8 mouse cellular contexts compared by ENCODE assay signal in genomic region chr16:33683206-33684161, GRCm38 (mm10). TPM values are rescaled to one million over a fixed set of nuclear protein-coding genes. Genes with fewer than 3 reads are reported as not detected.
DNase-seq lines count a peak whose midpoint lies in the region; ATAC-seq and TF ChIP-seq lines count a peak whose summit lies in the region.

No protein-coding gene starts in this region.

- H3K27ac ChIP-seq in CH12.LX (ENCODE audit: insufficient read depth, low read depth) = peak overlapping the region; percentile 92
- peak overlapping the region; percentile 99 for H3K27ac ChIP-seq in forebrain, embryonic 10.5 days
- peak overlapping the region; percentile 83 for H3K27ac ChIP-seq in intestine, embryonic 15.5 days
- no peak overlapping the region for H3K27ac ChIP-seq in olfactory bulb, adult 2 months (ENCODE audit: insufficient read depth, low read depth, low read length)

- H3K27me3 ChIP-seq in CH12.LX (replicated peaks) = no peaks in the 10 kb centered on the region
- no peaks in the 10 kb centered on the region; the same call in 1 of the 2 replicates for H3K27me3 ChIP-seq in forebrain, embryonic 10.5 days (ENCODE audit: poor library complexity, severe bottlenecking)
- no peaks in the 10 kb centered on the region for H3K27me3 ChIP-seq in intestine, embryonic 15.5 days (replicated peaks)

- H3K79me2 ChIP-seq in CH12.LX (replicated peaks; ENCODE audit: control insufficient read depth, extremely low read depth, insufficient read depth, poor library complexity, severe bottlenecking) = peaks cover 41% of the 10 kb centered on the region

- H3K9me3 ChIP-seq in CH12.LX (replicated peaks; ENCODE audit: low read length) = peaks cover 6% of the 10 kb centered on the region
- no peaks in the 10 kb centered on the region for H3K9me3 ChIP-seq in forebrain, embryonic 10.5 days
- H3K9me3 ChIP-seq in intestine, embryonic 15.5 days = no peaks in the 10 kb centered on the region

- ATAC-seq in intestine, embryonic 15.5 days = peak; percentile 26; the same call in 1 of the 2 replicates

- peak overlapping the region; percentile 44 to 96 (median 83) for H3K4me3 ChIP-seq in CH12.LX (replicated peaks in 1 of 3; ENCODE audit: low read depth in 2 of 3, low read length in 2 of 3, poor library complexity in 1 of 3)
- H3K4me3 ChIP-seq in forebrain, embryonic 10.5 days = peak overlapping the region; percentile 94
- peak overlapping the region; percentile 87 for H3K4me3 ChIP-seq in intestine, embryonic 15.5 days (replicated peaks)
- 0 out of 2 replicates have a peak overlapping the region, but pooled peaks have one; percentile 91 for H3K4me3 ChIP-seq in olfactory bulb, adult 2 months (ENCODE audit: insufficient read depth, low read depth, low read length)

- WGBS in forebrain, embryonic 10.5 days = 64% methylated on average over 13 of the region's 13 CpGs
- 67% methylated on average over 13 of the region's 13 CpGs for WGBS in intestine, embryonic 15.5 days
- 80% methylated on average over 13 of the region's 13 CpGs for WGBS in olfactory bulb, adult 2 months

- DNase-seq in heart, adult 18-20 months = peak; percentile 62 to 73
- no peak for DNase-seq in heart, postnatal 4 days
- DNase-seq in CH12.LX (ENCODE audit: extremely low read depth) = peak; percentile 90
- no peak for DNase-seq in forebrain, embryonic 10.5 days (ENCODE audit: extremely low spot score, low spot score)
- DNase-seq in cerebellum, adult 8-10 months = no peak
- DNase-seq in left cerebral cortex, postnatal 10 days (ENCODE audit: extremely low spot score in 1 of 2, low spot score in 2 of 2) = no peak

- peaks cover 18 to 50% of the 10 kb centered on the region in 2 experiments for H3K4me1 ChIP-seq in CH12.LX (ENCODE audit: control insufficient read depth in 1 of 2, insufficient read depth in 2 of 2)
- H3K4me1 ChIP-seq in forebrain, embryonic 10.5 days = peaks cover 70% of the 10 kb centered on the region
- H3K4me1 ChIP-seq in intestine, embryonic 15.5 days (replicated peaks) = peaks cover 18% of the 10 kb centered on the region
- peaks cover 2% of the 10 kb centered on the region; the same call in 1 of the 2 replicates for H3K4me1 ChIP-seq in olfactory bulb, adult 2 months (ENCODE audit: control insufficient read depth, insufficient read depth, low read length)

- in situ Hi-C loops in CH12.LX (cut with MboI; ENCODE audit: low pct_ligation_motif_present, low pct_unique_long_range_greater_than_20kb, low sequenced_read_pairs) = loop anchor here (5.0 kb wide), 1 partner anchor 54 kb away; no protein-coding TSS in a partner anchor

- peaks cover 7 to 18% of the 10 kb centered on the region in 2 experiments for H3K36me3 ChIP-seq in CH12.LX (replicated peaks in 1 of 2; ENCODE audit: control insufficient read depth in 1 of 2, insufficient read depth in 1 of 2, low read length in 1 of 2)
- peaks cover 10% of the 10 kb centered on the region for H3K36me3 ChIP-seq in forebrain, embryonic 10.5 days (replicated peaks)
- no peaks in the 10 kb centered on the region for H3K36me3 ChIP-seq in intestine, embryonic 15.5 days

- no peak for TF ChIP-seq EP300 in CH12.LX (IDR thresholded peaks at IDR 0.05; ENCODE audit: low read length)

- H3K4me2 ChIP-seq in CH12.LX (ENCODE audit: insufficient read depth, low read depth, poor library complexity, severe bottlenecking) = peak overlapping the region; percentile 87
- peak overlapping the region; percentile 91 for H3K4me2 ChIP-seq in intestine, embryonic 15.5 days (replicated peaks)

- intact Hi-C loops in left cerebral cortex, postnatal 10 days (cut with DNase I) = no loop called here

- no peak for TF ChIP-seq RAD21 in CH12.LX (IDR thresholded peaks at IDR 0.05; ENCODE audit: low read depth, low read length)

- TF ChIP-seq POLR2A in CH12.LX (IDR thresholded peaks at IDR 0.05; ENCODE audit: low read depth, low read length) = no peak
- TF ChIP-seq POLR2A in olfactory bulb, adult 2 months (IDR thresholded peaks at IDR 0.05; ENCODE audit: insufficient read depth, low read depth, low read length) = no peak

- TF ChIP-seq CTCF in CH12.LX (conservative IDR thresholded peaks at IDR 0.05 in 1 of 2, IDR thresholded peaks at IDR 0.05 in 1 of 2; ENCODE audit: low read depth in 2 of 2, low read length in 2 of 2) = no peak
- TF ChIP-seq CTCF in olfactory bulb, adult 2 months (IDR thresholded peaks at IDR 0.05; ENCODE audit: insufficient read depth, low read depth, low read length) = no peak

- peak overlapping the region; percentile 96 for H3K9ac ChIP-seq in CH12.LX (ENCODE audit: insufficient read depth, low read depth)
- H3K9ac ChIP-seq in intestine, embryonic 15.5 days = peak overlapping the region; percentile 95; the same call in 1 of the 2 replicates

- dilution Hi-C loops in CH12.LX (cut with MboI; ENCODE audit: extremely low pct_ligation_motif_present, extremely low pct_unique_long_range_greater_than_20kb, low sequenced_read_pairs) = no loop called here

TF ChIP-seq in CH12.LX, 34 proteins besides CTCF, POLR2A, EP300 and RAD21:
- TF ChIP-seq HCFC1 (IDR thresholded peaks at IDR 0.05; ENCODE audit: low read depth, low read length) (no peak), MAFK (IDR thresholded peaks at IDR 0.05; ENCODE audit: insufficient replicate concordance, low read length) (peak; percentile 78), E2F4 (IDR thresholded peaks at IDR 0.05; ENCODE audit: insufficient replicate concordance, low read depth, low read length) (no peak), ZMIZ1 (IDR thresholded peaks at IDR 0.05; ENCODE audit: low read depth, low read length) (no peak), IRF4 (IDR thresholded peaks at IDR 0.05; ENCODE audit: low read depth, low read length) (peak; percentile 6; the same call in 1 of the 2 replicates), MAX (IDR thresholded peaks at IDR 0.05; ENCODE audit: low read length) (peak; percentile 64; the same call in 1 of the 2 replicates), CHD1 (IDR thresholded peaks at IDR 0.05; ENCODE audit: low read depth, low read length) (no peak), MEF2A (IDR thresholded peaks at IDR 0.05; ENCODE audit: borderline replicate concordance, low read depth, low read length) (no peak), ZKSCAN1 (IDR thresholded peaks at IDR 0.05; ENCODE audit: borderline replicate concordance, low read depth, low read length) (no peak), SMC3 (IDR thresholded peaks at IDR 0.05; ENCODE audit: low read depth, low read length) (peak; percentile 3; the same call in 1 of the 2 replicates), MXI1 (IDR thresholded peaks at IDR 0.05; ENCODE audit: low read depth, low read length) (no peak), USF2 (conservative IDR thresholded peaks at IDR 0.05; ENCODE audit: low read depth, low read length) (no peak), JUND (conservative IDR thresholded peaks at IDR 0.05; ENCODE audit: low read depth, low read length) (no peak), RCOR1 (conservative IDR thresholded peaks at IDR 0.05; ENCODE audit: low read depth, low read length) (no peak), PAX5 (IDR thresholded peaks at IDR 0.05; ENCODE audit: low read length) (no peak), CHD2 (IDR thresholded peaks at IDR 0.05; ENCODE audit: low read length) (no peak), BHLHE40 (IDR thresholded peaks at IDR 0.05; ENCODE audit: low read depth, low read length) (peak; percentile 10; the same call in 1 of the 2 replicates), GABPA (IDR thresholded peaks at IDR 0.05; ENCODE audit: insufficient replicate concordance, low read depth, low read length) (no peak), MYC (IDR thresholded peaks at IDR 0.05; ENCODE audit: low read depth, low read length) (peak; percentile 67; the same call in 1 of the 2 replicates), USF1 (IDR thresholded peaks at IDR 0.05; ENCODE audit: low read depth, low read length) (no peak), POLR2AphosphoS2 (IDR thresholded peaks at IDR 0.05; ENCODE audit: low read depth, low read length) (no peak), ZNF384 (IDR thresholded peaks at IDR 0.05; ENCODE audit: low read depth, low read length) (peak; percentile 99), UBTF (IDR thresholded peaks at IDR 0.05; ENCODE audit: low read depth, low read length) (no peak), NRF1 (IDR thresholded peaks at IDR 0.05; ENCODE audit: low read depth, low read length) (no peak), ETS1 (conservative IDR thresholded peaks at IDR 0.05; ENCODE audit: low read depth, low read length) (peak; percentile 77), SIN3A (IDR thresholded peaks at IDR 0.05; ENCODE audit: low read length) (peak; percentile 53), ELF1 (IDR thresholded peaks at IDR 0.05; ENCODE audit: low read depth, low read length) (no peak), NELFE (IDR thresholded peaks at IDR 0.05; ENCODE audit: low read depth, low read length) (no peak), KAT2A (IDR thresholded peaks at IDR 0.05; ENCODE audit: insufficient replicate concordance, low read length) (no peak), TBP (conservative IDR thresholded peaks at IDR 0.05; ENCODE audit: low read depth, low read length) (peak; percentile 69; the same call in 1 of the 2 replicates), JUN (IDR thresholded peaks at IDR 0.05; ENCODE audit: insufficient read depth, low read depth, low read length) (no peak; the same call in 1 of the 2 replicates), ZC3H11A (IDR thresholded peaks at IDR 0.05; ENCODE audit: low read depth, low read length) (no peak), TCF12 (IDR thresholded peaks at IDR 0.05; ENCODE audit: low read depth, low read length) (no peak; the same call in 1 of the 2 replicates), MAZ (IDR thresholded peaks at IDR 0.05; ENCODE audit: low read depth, low read length) (no peak)

RNA-seq across cellular contexts. Expression of gene Heg1, which starts 0.7 kb away (rescaled TPM):
- total RNA-seq in heart, adult 18-20 months (2021) = 100 to 1,000 TPM; 104 to 113 TPM
- 100 to 1,000 TPM; 226 to 240 TPM for total RNA-seq in heart, postnatal 4 days (2021)
- total RNA-seq in CH12.LX (2012; rRNA removed) (52.3 and 77.1 TPM in 2 replicates), CH12.LX (2014; rRNA removed) (33.5 and 40.8 TPM in 2 replicates)
- polyA plus RNA-seq in CH12.LX (2012; ENCODE audit: insufficient read length, low read depth) = 49.2 and 67.2 TPM in 2 replicates
- polyA plus RNA-seq in forebrain, embryonic 10.5 days (2016; fragmentation: Nextera tagmentation; extraction: Ambion mirVana) = 22.8 and 23.1 TPM in 2 replicates
- 21.2 and 21.4 TPM in 2 replicates for polyA plus RNA-seq in intestine, embryonic 15.5 days (2015; fragmentation: Nextera tagmentation; extraction: Ambion mirVana)
- polyA plus RNA-seq in olfactory bulb, adult 2 months (2012; ENCODE audit: insufficient read depth, insufficient read length, low replicate concordance, missing spikeins) = not detected in 2 replicates
- 10 to 100 TPM; 27.5 to 28.1 TPM for total RNA-seq in left cerebral cortex, postnatal 10 days (2021)

Comparison
In these comparisons a context has a peak if more than half of its experiments do, and no peak if none do; other contexts are left out.
1. DNase-seq: peak in heart, adult 18-20 months (2 of 2) and CH12.LX (single experiment); none in heart, postnatal 4 days (single experiment), forebrain, embryonic 10.5 days (single experiment), cerebellum, adult 8-10 months (single experiment) and left cerebral cortex, postnatal 10 days (0 of 2).
2. Peak in every context shown above with its lines, with median percentiles within 50 percentile points of each other: H3K4me3 ChIP-seq.